Mouse (Mus musculus) 3134 (cell line): ENCODE measurements around the gene Smo.

ENCODE experiments used
- DNase-seq: peaks from one replicate; pipeline ENCODE4 v3.0.0-alpha.2; 2011; ENCODE audit warnings: low spot score; ENCODE audit not compliant: insufficient read length; ENCODE audit errors: extremely low read depth

Gene Smo

DNA sequence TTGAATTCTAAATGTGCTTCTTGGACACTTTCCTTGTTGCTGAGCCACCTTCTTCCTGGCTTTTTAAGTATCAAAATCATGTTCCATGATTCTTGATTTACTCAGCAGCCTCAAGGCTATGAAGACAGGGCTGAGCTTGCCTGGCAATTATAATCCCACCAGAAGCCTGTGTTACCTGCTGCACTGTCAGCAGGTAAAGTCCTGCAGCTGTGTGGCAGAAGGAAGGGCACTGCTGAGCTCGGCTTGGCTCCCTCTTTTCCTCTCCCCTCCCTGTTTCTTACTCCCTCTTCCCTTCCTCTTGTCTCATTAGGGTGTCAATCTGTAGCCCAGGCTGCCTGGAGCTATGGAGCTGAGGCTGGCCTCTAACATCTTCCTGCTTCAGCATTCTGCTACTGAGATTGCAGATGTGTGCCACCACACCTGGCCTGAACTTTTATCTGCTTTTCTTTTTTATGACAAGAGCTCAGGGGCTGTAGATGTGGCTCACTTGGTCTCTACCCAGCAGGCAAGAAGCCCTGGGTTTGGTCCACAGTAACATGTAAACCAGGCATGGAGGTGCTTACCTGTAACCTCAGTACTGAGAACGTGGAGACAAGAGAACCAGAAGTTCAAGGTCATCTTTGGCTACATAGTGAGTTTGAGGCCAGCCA is 35.5 kb downstream of the Smo start:
- DNase-seq = no peak

DNA sequence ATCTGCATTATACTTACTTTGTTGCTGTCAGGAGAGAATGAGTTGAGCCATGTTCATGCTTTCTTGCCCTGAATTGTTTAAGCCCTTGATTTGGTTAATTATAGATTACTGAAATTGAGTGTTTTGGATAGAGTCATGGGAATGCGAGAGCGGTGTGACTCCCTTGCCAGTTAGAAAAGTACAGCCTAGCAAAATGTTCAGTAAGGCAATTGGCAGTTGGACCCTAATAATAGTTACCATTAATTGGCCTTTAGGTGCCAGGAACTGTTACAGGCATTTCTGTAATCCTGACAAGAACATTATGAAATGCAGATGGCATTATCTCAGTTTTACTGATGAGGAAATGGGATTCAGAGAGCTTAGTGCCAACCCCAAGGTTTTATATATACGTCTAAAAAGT is 36.9 kb downstream of the Smo start:
- DNase-seq = no peak

DNA sequence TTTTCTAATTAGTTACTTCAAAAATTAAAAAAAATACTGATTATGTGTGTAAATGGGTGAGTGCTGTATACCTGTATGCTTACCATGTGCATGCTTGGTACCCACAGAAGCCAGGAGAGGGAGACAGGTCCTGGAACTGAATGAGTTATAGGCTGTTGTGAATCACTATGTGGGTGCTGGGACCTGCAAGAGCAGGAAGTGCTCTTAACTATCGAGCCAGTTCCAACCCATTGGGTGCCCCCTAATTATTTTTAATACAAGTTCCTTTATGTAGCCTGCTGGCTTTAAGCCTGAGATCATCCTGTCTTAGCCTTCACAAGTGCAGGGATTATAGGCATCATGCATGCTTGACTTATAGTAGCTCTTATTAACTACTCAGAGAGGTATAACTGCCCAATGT is 38.9 kb downstream of the Smo start:
- DNase-seq = no peak

DNA sequence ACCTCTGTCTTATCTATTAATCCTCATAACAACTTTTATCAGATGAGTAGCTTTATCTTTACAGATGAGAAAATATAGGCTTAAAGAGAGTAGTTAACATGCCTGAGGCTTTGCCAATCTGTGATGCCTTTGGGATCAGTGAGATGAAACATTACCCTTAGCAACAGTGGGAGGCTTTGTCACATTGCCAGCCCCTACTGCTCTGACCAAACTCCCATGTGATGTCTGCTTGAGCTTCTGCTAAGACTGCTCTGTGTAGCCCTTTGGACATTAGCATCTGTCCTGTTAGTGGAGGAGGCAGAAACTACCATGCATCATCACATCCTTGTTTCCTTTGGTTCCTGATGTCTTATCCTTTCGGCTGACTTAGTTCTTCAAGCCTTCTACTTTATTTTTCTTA is 40.3 kb downstream of the Smo start:
- no peak for DNase-seq

DNA sequence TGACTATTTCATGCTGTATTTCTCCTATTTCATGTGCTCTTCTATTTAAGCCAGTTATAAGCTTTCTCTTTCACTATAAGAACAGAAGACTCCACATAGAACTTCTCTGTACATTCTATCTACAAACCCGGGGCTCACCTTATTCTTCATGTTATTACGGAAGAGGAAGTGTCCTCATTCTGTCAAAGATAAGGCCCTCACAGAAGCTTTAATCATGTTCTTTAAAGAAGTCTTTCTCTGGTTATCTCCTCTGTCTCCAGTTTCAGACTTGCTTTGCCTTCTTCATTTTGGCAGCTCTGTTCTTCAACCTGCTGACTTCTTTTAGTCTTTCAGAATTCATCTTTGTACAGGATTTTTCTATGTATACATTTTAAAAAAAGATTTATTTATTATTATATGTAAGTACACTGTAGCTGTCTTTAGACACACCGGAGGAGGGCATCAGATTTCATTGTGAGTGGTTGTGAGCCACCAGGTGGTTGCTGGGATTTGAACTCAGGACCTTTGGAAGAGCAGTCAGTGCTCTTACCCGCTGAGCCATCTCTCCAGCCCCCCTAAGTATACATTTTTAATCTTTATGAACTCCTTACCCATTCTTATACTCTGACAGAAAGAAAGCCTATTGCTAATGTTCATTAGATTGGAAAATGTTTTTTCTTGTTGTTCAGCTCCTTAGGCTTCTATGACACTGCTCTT is 41.4 kb downstream of the Smo start:
- DNase-seq = no peak

DNA sequence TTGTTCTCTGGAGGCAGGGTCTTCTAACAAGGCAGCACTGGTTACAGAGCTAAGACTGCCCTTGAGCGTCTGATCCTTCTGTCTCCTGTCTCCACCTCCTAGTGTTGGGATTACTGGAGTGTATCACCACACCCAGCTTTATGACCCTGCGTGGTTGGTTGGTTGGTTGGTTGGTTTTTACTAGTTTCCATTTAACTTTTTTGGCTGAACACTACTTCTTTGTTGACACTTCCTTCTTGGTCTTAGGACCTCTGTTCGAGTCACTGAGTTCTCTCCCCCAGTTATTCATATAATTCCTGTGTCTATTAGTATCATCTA is 41.9 kb downstream of the Smo start:
- DNase-seq = no peak

DNA sequence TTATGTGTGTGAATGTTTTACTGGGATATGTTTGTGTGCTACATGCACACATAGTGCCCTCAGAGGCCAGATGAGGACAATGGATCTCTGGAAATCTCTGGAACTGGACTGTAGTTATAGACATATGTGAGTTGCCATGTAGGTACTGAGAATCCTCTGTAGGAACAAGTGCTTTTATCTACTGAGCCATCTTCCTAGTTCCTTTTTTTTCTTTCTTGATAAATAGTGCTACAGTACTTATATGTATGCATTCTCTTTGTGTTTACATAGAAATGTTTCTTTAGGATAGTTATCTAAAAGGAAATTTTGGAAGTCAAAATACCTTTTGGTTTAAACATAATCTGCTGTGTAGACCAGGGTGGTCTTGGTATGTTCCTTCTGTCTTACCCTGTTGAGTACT is 44.8 kb downstream of the Smo start:
- DNase-seq = no peak

DNA sequence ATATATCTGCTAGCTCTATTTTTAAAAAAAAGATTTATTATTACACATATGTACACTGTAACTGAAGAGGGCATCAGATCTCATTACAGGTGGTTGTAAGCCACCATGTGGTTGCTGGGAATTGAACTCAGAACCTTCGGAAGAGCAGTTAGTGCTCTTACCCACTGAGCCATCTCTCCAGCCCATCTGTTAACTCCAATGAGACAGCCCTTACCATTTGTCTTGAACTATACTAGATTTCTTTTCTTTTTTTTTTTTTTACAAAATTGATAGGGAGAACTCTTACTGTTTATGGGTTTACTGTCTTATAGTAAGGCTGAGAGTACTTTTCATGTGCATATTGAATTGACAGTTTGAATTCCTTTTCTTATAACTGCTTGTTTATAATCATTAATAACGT is 45.3 kb downstream of the Smo start:
- no peak for DNase-seq

DNA sequence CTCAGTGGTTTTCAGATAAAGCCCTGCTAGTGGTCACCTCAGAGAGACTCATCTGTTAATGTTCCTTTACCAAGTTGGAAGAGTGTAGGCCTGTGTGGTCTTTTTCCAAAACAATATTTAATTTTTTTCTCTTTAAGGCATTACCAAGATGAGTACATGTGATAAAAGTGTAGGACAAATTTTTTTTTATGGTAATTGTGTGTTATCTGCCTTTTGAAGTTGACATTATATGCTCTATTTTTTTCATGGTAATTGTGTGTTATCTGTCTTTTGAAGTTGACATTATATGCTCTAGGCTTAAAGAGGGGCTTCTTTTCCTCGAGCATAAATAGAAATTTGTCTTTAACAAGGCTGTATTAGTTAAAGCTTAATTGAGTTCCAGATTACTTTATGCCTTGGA is 46.9 kb downstream of the Smo start:
- no peak for DNase-seq

DNA sequence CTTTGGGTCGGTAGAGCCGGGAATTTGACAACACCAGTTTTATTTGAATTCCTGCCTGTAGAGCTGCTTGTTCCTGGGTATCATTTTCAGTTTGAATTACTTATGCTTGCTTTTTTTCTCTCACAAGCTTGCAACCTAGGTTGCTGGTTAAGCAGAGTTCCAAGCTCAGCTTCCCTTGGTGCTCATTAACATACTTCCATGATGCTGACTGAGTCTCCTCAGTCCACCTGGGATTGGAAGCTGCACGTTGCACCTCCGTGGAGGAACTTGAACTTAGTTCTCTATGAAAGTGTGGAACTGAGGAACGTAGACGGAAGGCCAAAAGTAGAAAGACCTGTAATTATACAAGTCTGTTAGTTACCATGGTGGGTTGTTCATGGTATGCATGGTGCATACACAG is 48.7 kb downstream of the Smo start:
- DNase-seq = no peak

DNA sequence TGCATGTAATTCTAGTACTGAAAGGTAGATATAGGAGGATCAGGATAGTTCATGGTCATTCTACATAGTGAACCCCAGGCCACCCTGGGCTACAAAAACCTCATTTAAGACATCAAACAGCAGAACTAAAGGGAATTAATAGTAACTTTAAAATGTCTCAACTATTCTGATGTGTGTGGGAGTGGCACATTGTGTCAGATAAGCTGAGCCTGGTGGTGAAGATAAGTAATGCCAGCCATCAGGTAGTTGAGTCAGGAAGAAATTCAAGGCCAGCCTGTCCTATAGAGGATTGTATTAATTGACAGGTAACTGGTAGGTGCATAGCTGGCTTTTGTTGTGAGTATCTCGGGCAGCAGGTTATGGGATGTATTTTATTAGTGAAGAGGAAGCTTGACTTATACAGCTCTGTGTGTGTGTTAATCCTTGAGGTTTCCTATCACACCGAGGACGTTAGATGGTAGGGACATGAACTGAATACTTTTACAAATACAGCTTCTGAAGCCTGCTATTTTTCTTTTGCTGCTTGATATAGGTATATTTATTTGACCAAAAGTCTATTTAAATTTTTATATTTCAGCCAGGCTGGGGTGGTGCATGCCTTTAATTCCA is 49.2 kb downstream of the Smo start:
- no peak for DNase-seq

DNA sequence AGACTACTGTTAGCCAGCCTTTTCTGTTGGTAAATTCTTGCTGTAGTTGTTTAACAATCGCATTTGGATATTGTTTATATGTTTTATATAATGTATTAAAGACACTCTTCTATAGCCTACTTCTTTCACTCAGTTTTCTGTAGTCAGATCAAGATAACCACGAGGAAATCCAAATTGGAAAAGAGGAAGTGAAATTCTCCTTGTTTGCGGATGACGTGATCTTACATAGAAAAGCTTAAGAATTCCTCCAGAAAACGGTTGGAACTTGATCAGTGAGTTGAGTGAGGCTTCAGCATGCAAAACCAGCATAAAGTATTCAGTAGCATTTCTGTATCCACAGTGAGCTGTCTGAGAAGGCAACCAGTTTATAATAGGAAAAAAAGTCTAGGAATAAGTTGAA is 50.5 kb downstream of the Smo start:
- DNase-seq = no peak

DNA sequence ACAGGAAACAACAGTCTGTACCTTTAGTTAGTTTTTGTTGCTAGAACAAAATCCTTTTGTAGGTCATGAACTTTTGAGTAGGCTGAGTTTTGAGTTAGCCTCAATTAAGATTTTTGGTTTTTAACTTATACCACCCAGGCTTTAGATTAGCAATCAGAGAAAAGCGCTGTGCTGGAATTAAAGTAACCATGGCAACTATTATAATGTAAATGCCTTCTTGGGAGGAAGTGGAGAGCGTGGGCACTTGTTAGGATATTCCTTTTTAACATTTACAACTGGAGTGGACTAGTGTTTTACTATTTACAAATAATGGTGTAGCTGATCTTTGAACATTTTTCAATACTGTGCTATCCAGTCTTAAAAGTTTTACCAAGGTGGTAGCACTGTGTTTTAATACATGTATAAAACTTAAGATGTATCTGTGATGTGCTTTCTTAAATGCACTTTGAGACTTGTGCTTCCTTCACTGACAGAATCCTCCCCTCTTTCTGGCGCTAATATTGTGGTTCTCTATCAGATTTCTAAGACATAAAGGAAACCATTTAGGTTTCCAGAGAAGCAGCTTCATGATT is 53.6 kb downstream of the Smo start:
- DNase-seq = no peak

DNA sequence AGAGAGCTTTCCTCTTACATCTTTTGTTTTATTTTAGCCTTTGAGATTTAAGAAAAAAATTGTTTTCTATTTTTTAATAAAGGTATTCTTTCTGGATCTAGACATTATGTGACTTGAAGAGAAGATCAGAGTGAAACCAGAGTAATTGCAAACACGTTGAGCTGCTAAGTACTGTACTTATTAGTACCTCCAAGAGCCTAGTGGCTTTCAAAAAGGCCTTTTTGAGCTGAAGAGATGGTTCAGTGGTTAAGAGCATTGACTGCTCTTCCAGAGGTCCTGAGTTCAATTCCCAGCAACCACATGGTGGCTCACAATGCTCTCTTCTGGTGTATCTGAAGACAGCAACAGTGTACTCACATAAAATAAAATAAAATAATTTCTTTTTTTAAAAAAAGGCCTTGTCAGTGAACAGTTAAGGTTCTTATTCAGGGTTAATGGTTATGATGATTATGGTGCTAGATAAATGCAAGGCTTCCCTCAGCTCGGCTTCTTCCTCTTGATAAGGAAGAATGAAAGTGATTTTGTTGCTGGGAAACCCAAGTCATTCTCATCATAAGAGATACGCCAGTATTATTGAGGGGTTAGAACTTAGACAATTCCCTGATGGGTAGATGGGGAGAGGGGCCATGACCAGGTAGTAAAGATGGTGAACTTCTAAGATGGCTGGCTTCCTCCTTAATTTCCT is 54.9 kb downstream of the Smo start:
- no peak for DNase-seq

DNA sequence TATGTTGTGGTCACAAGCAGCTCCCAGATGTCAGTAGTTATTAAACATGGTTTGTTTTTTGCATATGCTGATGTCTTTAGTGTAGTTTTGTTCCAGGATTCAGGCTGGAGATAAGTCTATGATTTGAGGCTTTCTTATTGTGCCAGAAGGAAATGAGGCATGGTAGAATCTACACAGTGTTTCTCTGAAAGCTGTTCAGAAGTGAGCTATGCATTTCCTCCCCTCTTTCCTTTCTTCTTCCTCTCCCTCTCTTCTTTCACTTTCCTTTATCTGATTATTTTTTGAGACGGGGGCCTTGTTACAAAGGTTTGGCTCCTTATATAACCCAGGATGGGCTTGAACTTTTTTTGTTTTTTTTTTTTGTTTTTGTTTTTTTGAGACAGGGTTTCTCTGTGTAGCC is 58.2 kb downstream of the Smo start:
- DNase-seq = no peak

DNA sequence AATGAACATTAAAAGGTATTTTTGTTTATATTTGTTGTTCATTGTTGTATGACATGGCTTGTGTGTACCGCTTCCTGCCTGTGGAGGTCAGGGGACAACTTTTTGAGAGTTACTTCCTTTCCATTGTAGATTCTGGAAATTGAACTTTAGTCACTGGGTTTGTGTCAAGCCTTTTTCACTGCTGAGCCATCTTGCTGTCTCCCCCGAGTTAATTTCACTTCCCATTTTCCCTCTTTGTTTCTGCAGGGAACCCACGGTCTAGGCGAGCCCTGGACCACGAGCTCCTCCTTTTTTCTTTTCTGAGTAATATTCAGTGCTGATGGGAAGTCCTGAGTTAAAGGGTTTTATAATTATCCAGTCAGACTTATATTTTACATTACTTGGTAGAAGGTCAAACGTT is 59.3 kb downstream of the Smo start:
- DNase-seq = no peak

DNA sequence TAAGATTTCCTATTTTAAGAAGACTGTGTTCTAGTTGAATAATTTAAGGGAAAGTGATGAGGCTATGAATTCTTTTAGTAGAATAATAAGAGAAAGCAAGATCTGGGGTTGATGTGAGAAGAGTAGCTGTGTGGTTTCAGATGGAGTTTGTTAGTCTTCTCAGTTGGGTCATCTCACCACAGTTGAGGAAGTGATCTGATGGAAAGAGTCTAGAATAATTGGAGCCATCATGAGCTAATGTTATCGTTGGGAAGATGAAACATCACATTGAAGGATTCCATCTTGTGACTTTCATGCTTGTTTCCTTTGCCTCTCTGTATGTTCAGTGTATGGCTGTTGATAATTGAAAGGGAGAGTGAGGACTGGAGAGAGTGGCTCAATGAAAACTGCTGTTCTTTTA is 67.7 kb downstream of the Smo start:
- DNase-seq = no peak

DNA sequence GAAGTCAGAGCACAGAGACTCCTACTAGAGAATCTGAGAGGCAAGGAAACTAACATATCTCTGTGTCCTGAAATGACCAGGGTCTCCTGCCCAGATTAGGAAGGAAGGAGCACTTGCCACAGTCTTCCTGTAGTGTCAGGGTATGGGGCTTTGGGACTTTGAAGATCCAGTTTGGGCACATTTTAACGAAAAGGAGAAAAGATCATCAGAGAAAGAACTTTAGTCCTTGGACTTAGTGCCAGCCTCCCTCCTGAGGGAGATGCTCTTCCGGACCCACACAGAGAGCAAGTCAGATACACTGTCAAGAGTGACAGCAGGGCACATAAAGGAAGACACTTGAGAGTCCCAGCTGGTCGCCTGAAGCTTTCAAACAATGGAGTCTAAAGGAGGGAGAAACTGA is 68.7 kb downstream of the Smo start:
- DNase-seq = no peak

DNA sequence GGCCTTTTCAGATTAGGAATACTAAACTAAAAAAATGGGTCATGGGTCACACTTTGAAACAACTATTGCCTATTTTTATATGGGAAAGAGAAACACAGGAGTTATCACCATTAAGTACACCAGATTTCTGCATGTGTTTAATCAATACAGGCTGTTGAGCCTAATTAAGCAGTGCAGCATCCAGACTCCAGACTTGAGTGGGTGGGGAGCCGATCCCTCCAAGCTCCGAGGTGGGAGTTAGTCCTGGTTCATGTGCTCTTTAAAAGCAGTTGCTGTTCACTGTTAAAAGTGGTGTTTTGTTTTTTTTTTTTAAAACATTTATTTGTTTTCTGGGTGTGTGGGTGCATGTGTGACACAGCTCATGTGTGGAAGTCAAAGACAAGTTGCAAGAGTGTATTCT is 70.1 kb downstream of the Smo start:
- DNase-seq = no peak
